Mouse (Mus musculus): ENCODE measurements around the gene Htr5b. TPM values are rescaled to one million over a fixed set of nuclear protein-coding genes. Genes with fewer than 3 reads are reported as not detected.

The Htr5b gene
- polyA plus RNA-seq, 1 experiment from 2014 or later = 2.7 TPM

GRCm38 (mm10) chr1:121471503-121471902, 56.8 kb downstream of the Htr5b start:
- Histone ChIP-seq H3K4me2 (ENCODE audit: low read length) (no peak overlapping the region), H3K27ac (ENCODE audit: low read depth, low read length) (no peak overlapping the region), H3K27me3 (replicated peaks; ENCODE audit: control insufficient read depth, insufficient read depth, low read length) (no peaks in the 10 kb centered on the region), H3K4me1 (ENCODE audit: control insufficient read depth, insufficient read depth, low read depth, low read length) (no peaks in the 10 kb centered on the region), H3K9ac (ENCODE audit: low read depth, low read length) (no peak overlapping the region), H3K4me3 (ENCODE audit: low read length) (no peak overlapping the region), H3K36me3 (ENCODE audit: control insufficient read depth, insufficient read depth, low read length) (peaks cover 5% of the 10 kb centered on the region; the same call in 1 of the 2 replicates), H3K9me3 (ENCODE audit: control insufficient read depth, low read length) (no peaks in the 10 kb centered on the region)
- no peak for ATAC-seq
- WGBS = 77% methylated on average over 5 of the region's 5 CpGs

GRCm38 (mm10) chr1:121468271-121468670, 60.0 kb downstream of the Htr5b start:
- WGBS = 83% methylated on average over 2 of the region's 2 CpGs
- no peaks in the 10 kb centered on the region for H3K9me3 ChIP-seq (ENCODE audit: control insufficient read depth, low read length)
- ATAC-seq = no peak

GRCm38 (mm10) chr1:121466276-121466675, 62.0 kb downstream of the Htr5b start:
- H3K4me2 ChIP-seq (ENCODE audit: low read length) = no peak overlapping the region
- no peaks in the 10 kb centered on the region for H3K9me3 ChIP-seq (ENCODE audit: control insufficient read depth, low read length)
- H3K4me3 ChIP-seq (ENCODE audit: low read length) = no peak overlapping the region
- no peak overlapping the region for H3K27ac ChIP-seq (ENCODE audit: low read depth, low read length)
- ATAC-seq = no peak
- H3K27me3 ChIP-seq (replicated peaks; ENCODE audit: control insufficient read depth, insufficient read depth, low read length) = no peaks in the 10 kb centered on the region
- no peak overlapping the region for H3K9ac ChIP-seq (ENCODE audit: low read depth, low read length)
- H3K36me3 ChIP-seq (ENCODE audit: control insufficient read depth, insufficient read depth, low read length) = peaks cover 10% of the 10 kb centered on the region
- 77% methylated on average over 3 of the region's 3 CpGs for WGBS
- H3K4me1 ChIP-seq (ENCODE audit: control insufficient read depth, insufficient read depth, low read depth, low read length) = no peaks in the 10 kb centered on the region

More at GRCm38 (mm10) chr1:121468271-121468670, 60.0 kb downstream of the Htr5b start:
- Histone ChIP-seq H3K4me2 (ENCODE audit: low read length) (no peak overlapping the region), H3K9ac (ENCODE audit: low read depth, low read length) (no peak overlapping the region), H3K36me3 (ENCODE audit: control insufficient read depth, insufficient read depth, low read length) (peaks cover 9% of the 10 kb centered on the region), H3K27ac (ENCODE audit: low read depth, low read length) (no peak overlapping the region), H3K4me3 (ENCODE audit: low read length) (no peak overlapping the region), H3K4me1 (ENCODE audit: control insufficient read depth, insufficient read depth, low read depth, low read length) (no peaks in the 10 kb centered on the region), H3K27me3 (replicated peaks; ENCODE audit: control insufficient read depth, insufficient read depth, low read length) (no peaks in the 10 kb centered on the region)

GRCm38 (mm10) chr1:121463806-121464205, 64.5 kb downstream of the Htr5b start:
- no peak overlapping the region for H3K9ac ChIP-seq (ENCODE audit: low read depth, low read length)
- no peaks in the 10 kb centered on the region for H3K27me3 ChIP-seq (replicated peaks; ENCODE audit: control insufficient read depth, insufficient read depth, low read length)
- H3K27ac ChIP-seq (ENCODE audit: low read depth, low read length) = no peak overlapping the region
- no peak for ATAC-seq
- 89% methylated on average over 7 of the region's 7 CpGs for WGBS
- H3K36me3 ChIP-seq (ENCODE audit: control insufficient read depth, insufficient read depth, low read length) = peaks cover 6% of the 10 kb centered on the region; the same call in 1 of the 2 replicates
- H3K4me3 ChIP-seq (ENCODE audit: low read length) = no peak overlapping the region
- no peaks in the 10 kb centered on the region for H3K4me1 ChIP-seq (ENCODE audit: control insufficient read depth, insufficient read depth, low read depth, low read length)
- H3K9me3 ChIP-seq (ENCODE audit: control insufficient read depth, low read length) = no peaks in the 10 kb centered on the region
- no peak overlapping the region for H3K4me2 ChIP-seq (ENCODE audit: low read length)

GRCm38 (mm10) chr1:121462643-121463042, 65.6 kb downstream of the Htr5b start:
- ATAC-seq = no peak
- Histone ChIP-seq H3K27ac (ENCODE audit: low read depth, low read length) (no peak overlapping the region), H3K36me3 (ENCODE audit: control insufficient read depth, insufficient read depth, low read length) (peaks cover 6% of the 10 kb centered on the region; the same call in 1 of the 2 replicates), H3K4me2 (ENCODE audit: low read length) (no peak overlapping the region), H3K4me1 (ENCODE audit: control insufficient read depth, insufficient read depth, low read depth, low read length) (no peaks in the 10 kb centered on the region), H3K4me3 (ENCODE audit: low read length) (no peak overlapping the region), H3K9me3 (ENCODE audit: control insufficient read depth, low read length) (no peaks in the 10 kb centered on the region), H3K9ac (ENCODE audit: low read depth, low read length) (no peak overlapping the region), H3K27me3 (replicated peaks; ENCODE audit: control insufficient read depth, insufficient read depth, low read length) (no peaks in the 10 kb centered on the region)
- 94% methylated on average over 1 of the region's 1 CpGs for WGBS

- Histone ChIP-seq H3K4me3 (ENCODE audit: low read length) (no peak overlapping the region), H3K36me3 (ENCODE audit: control insufficient read depth, insufficient read depth, low read length) (peaks cover 10% of the 10 kb centered on the region), H3K27me3 (replicated peaks; ENCODE audit: control insufficient read depth, insufficient read depth, low read length) (no peaks in the 10 kb centered on the region), H3K27ac (ENCODE audit: low read depth, low read length) (no peak overlapping the region), H3K4me2 (ENCODE audit: low read length) (no peak overlapping the region), H3K9ac (ENCODE audit: low read depth, low read length) (no peak overlapping the region), H3K9me3 (ENCODE audit: control insufficient read depth, low read length) (no peaks in the 10 kb centered on the region), H3K4me1 (ENCODE audit: control insufficient read depth, insufficient read depth, low read depth, low read length) (no peaks in the 10 kb centered on the region)
- WGBS = 93% methylated on average over 7 of the region's 7 CpGs
- ATAC-seq = no peak
These were observed 66.4 kb downstream of the Htr5b start for GRCm38 (mm10) chr1:121461895-121462294.

- 61% methylated on average over 6 of the region's 6 CpGs for WGBS
- ATAC-seq = no peak
- Histone ChIP-seq H3K27ac (ENCODE audit: low read depth, low read length) (no peak overlapping the region), H3K36me3 (ENCODE audit: control insufficient read depth, insufficient read depth, low read length) (peaks cover 16% of the 10 kb centered on the region), H3K27me3 (replicated peaks; ENCODE audit: control insufficient read depth, insufficient read depth, low read length) (no peaks in the 10 kb centered on the region), H3K4me2 (ENCODE audit: low read length) (no peak overlapping the region), H3K9me3 (ENCODE audit: control insufficient read depth, low read length) (no peaks in the 10 kb centered on the region), H3K4me1 (ENCODE audit: control insufficient read depth, insufficient read depth, low read depth, low read length) (no peaks in the 10 kb centered on the region), H3K9ac (ENCODE audit: low read depth, low read length) (no peak overlapping the region), H3K4me3 (ENCODE audit: low read length) (no peak overlapping the region)
These were observed 68.2 kb downstream of the Htr5b start for GRCm38 (mm10) chr1:121460077-121460476.

Other genes starting within 250 kb of the Htr5b start
- 39.8 and 46.8 TPM in 2 replicates for gene Insig2, start 195.9 kb downstream of the Htr5b start, polyA plus RNA-seq (2015; fragmentation: Nextera tagmentation; extraction: Ambion mirVana)
- gene Ccdc93, start 97.4 kb downstream of the Htr5b start, polyA plus RNA-seq (2015; fragmentation: Nextera tagmentation; extraction: Ambion mirVana) = 11.0 and 11.7 TPM in 2 replicates
- gene Ddx18, start 39.5 kb upstream of the Htr5b start, polyA plus RNA-seq (2015; fragmentation: Nextera tagmentation; extraction: Ambion mirVana) = 25.8 and 29.6 TPM in 2 replicates

All from hindbrain, embryonic 16.5 days (tissue).